Mouse (Mus musculus): Measurements from ENCODE around the gene Gm49405. TPM values are rescaled to one million over a fixed set of nuclear protein-coding genes. Genes with fewer than 3 reads are reported as not detected.
"Not testable (repeated sequence)": the region's sequence is repeated elsewhere in the genome, so short reads cannot be mapped to it uniquely, and the experiment has no call there.

The Gm49405 gene
- 2.5 and 3.5 TPM in 2 replicates for total RNA-seq (2014; rRNA removed)
- polyA plus RNA-seq (2015; fragmentation: Nextera tagmentation; extraction: Ambion mirVana), result 2.1 and 2.2 TPM in 2 replicates

DNA sequence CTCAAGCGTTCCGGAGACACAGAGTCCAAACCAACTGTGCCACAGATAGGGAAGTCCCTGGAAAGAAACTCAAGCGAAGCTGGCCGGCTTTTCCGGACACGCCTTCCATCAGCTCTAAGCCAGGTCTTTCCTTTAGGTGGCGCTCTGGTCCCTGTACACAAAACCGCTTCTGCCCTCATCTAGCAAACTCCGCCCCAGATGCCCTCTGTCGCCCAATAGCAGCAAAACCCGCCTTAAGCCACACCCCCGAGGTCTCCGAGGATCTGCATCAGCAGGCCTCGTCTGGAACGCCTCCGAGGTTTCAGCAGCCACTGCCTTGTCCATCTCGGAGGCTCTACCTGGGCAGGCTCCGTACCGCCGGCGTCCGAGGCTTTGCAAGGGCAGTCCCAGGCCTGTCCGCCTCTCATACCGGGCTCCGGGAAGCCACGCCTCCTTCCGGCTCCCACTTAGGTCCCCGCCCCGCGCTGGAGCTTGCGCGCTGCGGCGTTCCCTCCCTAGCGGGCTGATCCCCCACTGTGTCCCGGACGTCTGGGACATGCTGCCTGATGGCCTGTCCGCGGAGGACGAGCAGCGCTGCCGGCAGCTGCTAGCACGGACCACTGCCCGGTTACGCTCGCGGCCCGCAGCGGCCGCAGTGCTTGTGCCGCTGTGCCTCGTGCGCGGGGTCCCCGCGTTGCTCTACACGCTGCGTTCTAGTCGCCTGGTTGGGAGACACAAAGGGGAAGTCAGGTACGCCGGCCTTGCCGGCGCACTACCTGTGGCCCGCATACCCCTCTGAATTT, at the start of gene Gm49405, which contains the start of gene Nudt8:
Gm49405 (plus strand) TSS at position 508 of the 782 bp plus-strand sequence.
Nudt8 (plus strand) TSS at position 462 of the 782 bp plus-strand sequence.
- Histone ChIP-seq H3K27ac (peak within 1 kb of the TSS; percentile 85), H3K9ac (replicated peaks; ENCODE audit: low read length) (peak within 1 kb of the TSS; percentile 66), H3K4me3 (ENCODE audit: low read length) (peak within 1 kb of the TSS; percentile 52), H3K4me1 (ENCODE audit: insufficient read depth, low read length) (peaks cover 12% of the 10 kb centered on the region; the same call in 1 of the 2 replicates), H3K9me3 (ENCODE audit: low read length) (no peaks in the 10 kb centered on the region), H3K27me3 (ENCODE audit: insufficient read depth, low read length) (no peaks in the 10 kb centered on the region), H3K4me2 (ENCODE audit: low read depth, low read length) (peak within 1 kb of the TSS; percentile 67), H3K36me3 (ENCODE audit: insufficient read depth, low read length) (no peaks in the 10 kb centered on the region)
- peak; percentile 84 for TF ChIP-seq CTCF (IDR thresholded peaks at IDR 0.05; ENCODE audit: low read depth)
- DNase-seq (ENCODE audit: low spot score), result peak; percentile 98
- ATAC-seq, result peak; percentile 92
- under 1% methylated on average over 64 of the region's 64 CpGs for WGBS

DNA sequence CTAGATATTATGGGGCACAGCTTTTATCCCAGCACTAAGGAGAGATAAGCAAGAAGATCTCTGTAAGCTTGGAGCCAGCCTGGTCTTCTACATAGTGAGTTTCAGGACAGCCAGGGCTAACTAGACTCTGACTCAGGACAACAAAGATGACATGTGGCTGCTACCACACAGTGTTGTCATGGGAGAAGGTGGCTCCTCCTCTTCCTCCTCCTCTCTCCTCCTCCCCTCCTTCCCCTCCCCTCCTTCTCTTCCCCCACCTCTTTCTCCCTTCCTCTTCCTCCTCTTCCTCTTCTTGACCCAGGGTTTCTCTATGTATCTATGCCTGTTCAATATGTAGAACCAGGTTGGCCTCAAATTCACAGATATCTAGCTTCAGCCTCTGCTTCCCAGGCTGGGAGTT, 49.0 kb upstream of the Gm49405 start:
- Histone ChIP-seq H3K27me3 (ENCODE audit: insufficient read depth, low read length) (no peaks in the 10 kb centered on the region), H3K4me1 (ENCODE audit: insufficient read depth, low read length) (no peaks in the 10 kb centered on the region), H3K27ac (no peak overlapping the region), H3K4me3 (ENCODE audit: low read length) (no peak overlapping the region), H3K9ac (replicated peaks; ENCODE audit: low read length) (no peak overlapping the region), H3K36me3 (ENCODE audit: insufficient read depth, low read length) (no peaks in the 10 kb centered on the region), H3K9me3 (ENCODE audit: low read length) (no peaks in the 10 kb centered on the region), H3K4me2 (ENCODE audit: low read depth, low read length) (no peak overlapping the region)
- no peak for TF ChIP-seq CTCF (IDR thresholded peaks at IDR 0.05; ENCODE audit: low read depth)
- no peak for DNase-seq (ENCODE audit: low spot score)
- ATAC-seq, result no peak

DNA sequence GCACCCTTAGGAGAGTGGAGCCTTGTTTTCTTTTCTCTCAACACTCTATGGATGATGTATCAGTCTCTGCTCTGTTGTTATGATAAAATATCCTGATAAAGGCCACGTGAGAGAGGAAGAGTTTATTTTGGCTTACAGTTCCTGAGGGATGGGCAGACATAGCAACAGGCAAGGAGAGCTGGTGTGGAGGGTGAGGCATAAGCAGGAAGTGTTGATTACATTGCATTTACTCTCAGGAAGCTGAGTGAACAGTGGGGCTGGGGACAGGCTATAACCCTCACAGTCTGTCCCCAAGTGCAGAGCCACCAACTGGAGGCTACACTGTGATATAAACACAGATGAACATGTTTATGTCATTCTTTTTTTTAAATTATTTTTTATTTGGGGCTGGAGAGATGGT, 48.3 kb upstream of the Gm49405 start:
- no peak overlapping the region for H3K9ac ChIP-seq (replicated peaks; ENCODE audit: low read length)
- no peak overlapping the region for H3K4me2 ChIP-seq (ENCODE audit: low read depth, low read length)
- no peak for TF ChIP-seq CTCF (IDR thresholded peaks at IDR 0.05; ENCODE audit: low read depth)
- H3K4me3 ChIP-seq (ENCODE audit: low read length), result no peak overlapping the region
- WGBS, result 54% methylated on average over 1 of the region's 1 CpGs
- H3K27me3 ChIP-seq (ENCODE audit: insufficient read depth, low read length), result no peaks in the 10 kb centered on the region
- ATAC-seq, result no peak
- H3K36me3 ChIP-seq (ENCODE audit: insufficient read depth, low read length), result no peaks in the 10 kb centered on the region
- H3K4me1 ChIP-seq (ENCODE audit: insufficient read depth, low read length), result no peaks in the 10 kb centered on the region
- no peak overlapping the region for H3K27ac ChIP-seq
- DNase-seq (ENCODE audit: low spot score), result no peak
- no peaks in the 10 kb centered on the region for H3K9me3 ChIP-seq (ENCODE audit: low read length)

DNA sequence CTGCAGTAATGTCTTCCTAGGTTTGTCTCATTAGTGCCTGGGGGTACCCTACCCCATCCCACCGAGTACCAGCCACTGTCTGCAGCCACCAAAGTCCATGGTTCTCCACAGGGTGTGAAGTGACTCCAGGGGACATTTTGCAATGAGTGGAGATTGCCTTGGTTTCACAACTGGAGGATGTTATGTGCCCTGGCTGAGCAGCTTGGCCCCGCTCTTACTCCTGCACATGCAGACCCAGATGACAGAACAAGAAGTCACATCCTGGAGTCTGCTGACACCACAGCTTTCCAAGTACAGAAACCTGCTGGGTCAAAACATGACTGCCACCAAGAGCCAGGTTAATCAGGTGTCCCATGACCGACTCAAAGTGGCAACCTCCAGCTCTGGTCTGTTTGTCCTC, 45.4 kb upstream of the Gm49405 start:
- 74% methylated on average over 3 of the region's 3 CpGs for WGBS
- ATAC-seq, result no peak
- Histone ChIP-seq H3K4me3 (ENCODE audit: low read length) (no peak overlapping the region), H3K36me3 (ENCODE audit: insufficient read depth, low read length) (no peaks in the 10 kb centered on the region), H3K4me2 (ENCODE audit: low read depth, low read length) (no peak overlapping the region), H3K9ac (replicated peaks; ENCODE audit: low read length) (no peak overlapping the region), H3K4me1 (ENCODE audit: insufficient read depth, low read length) (no peaks in the 10 kb centered on the region), H3K27ac (no peak overlapping the region), H3K9me3 (ENCODE audit: low read length) (no peaks in the 10 kb centered on the region), H3K27me3 (ENCODE audit: insufficient read depth, low read length) (no peaks in the 10 kb centered on the region)
- DNase-seq (ENCODE audit: low spot score), result no peak
- TF ChIP-seq CTCF (IDR thresholded peaks at IDR 0.05; ENCODE audit: low read depth), result no peak

DNA sequence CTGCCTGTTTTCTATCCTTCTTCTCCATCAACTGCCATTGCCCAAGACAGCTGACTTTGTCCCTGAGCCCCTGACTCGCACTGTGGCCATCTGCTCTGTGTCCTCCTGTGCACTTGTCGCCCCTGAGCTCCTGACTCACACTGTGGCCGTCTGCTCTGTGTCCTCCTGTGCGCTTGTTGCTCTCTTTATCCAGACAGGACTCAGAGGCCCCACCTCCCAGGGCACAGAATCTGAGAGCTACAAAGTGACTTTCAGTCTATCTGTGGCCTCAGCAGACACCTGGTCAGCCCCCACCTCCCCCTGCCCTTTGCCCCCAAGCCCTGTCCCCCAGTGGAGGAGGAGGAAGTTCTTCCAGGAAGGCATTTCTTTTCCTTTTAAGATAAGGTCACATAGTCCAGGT, 44.6 kb upstream of the Gm49405 start:
- Histone ChIP-seq H3K9me3 (ENCODE audit: low read length) (no peaks in the 10 kb centered on the region), H3K9ac (replicated peaks; ENCODE audit: low read length) (no peak overlapping the region), H3K36me3 (ENCODE audit: insufficient read depth, low read length) (no peaks in the 10 kb centered on the region), H3K4me3 (ENCODE audit: low read length) (no peak overlapping the region), H3K27me3 (ENCODE audit: insufficient read depth, low read length) (no peaks in the 10 kb centered on the region), H3K4me2 (ENCODE audit: low read depth, low read length) (no peak overlapping the region), H3K4me1 (ENCODE audit: insufficient read depth, low read length) (no peaks in the 10 kb centered on the region), H3K27ac (no peak overlapping the region)
- ATAC-seq (no peak), DNase-seq (ENCODE audit: low spot score) (no peak)
- TF ChIP-seq CTCF (IDR thresholded peaks at IDR 0.05; ENCODE audit: low read depth), result no peak
- 53% methylated on average over 4 of the region's 4 CpGs for WGBS

DNA sequence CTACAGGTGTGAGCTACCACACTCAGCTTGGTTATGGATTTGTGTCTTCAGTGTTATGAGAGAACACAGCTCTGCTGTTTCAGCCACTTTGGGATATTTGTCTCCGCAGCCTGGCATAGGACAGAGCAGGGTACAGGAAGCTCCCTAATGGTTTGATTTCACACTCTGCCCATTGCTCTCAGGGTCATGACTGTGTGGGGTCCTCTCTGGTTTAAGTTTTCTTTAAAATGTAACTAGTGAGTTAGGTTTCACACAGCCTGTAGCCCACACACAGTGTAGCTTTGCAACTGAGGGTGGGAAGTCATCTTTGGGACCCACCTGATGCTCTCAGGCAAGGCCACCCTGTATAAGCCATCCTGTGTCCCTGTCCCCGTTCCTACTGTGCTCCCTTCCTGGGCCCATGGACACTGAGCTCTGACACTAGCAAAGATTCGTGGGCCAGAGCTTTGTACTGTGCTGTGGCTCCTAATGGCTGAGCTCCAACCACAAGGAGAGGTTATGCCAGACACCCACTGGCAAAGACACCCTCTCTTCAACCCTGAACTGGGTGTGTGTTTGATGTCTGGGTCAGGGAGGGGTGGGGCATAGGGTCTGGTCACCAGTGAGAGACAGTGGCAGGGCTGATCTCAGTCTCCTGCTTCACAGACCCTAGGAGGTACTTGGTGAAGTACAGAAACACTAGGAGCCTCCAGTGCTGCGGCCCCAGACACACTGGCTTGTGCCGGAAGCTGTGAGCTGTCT, 43.0 kb upstream of the Gm49405 start:
- not testable (repeated sequence) for H3K36me3 ChIP-seq (ENCODE audit: insufficient read depth, low read length); H3K4me3 ChIP-seq (ENCODE audit: low read length); H3K9me3 ChIP-seq (ENCODE audit: low read length); H3K4me1 ChIP-seq (ENCODE audit: insufficient read depth, low read length); H3K27ac ChIP-seq; ATAC-seq; H3K4me2 ChIP-seq (ENCODE audit: low read depth, low read length); H3K27me3 ChIP-seq (ENCODE audit: insufficient read depth, low read length); DNase-seq (ENCODE audit: low spot score); H3K9ac ChIP-seq (replicated peaks; ENCODE audit: low read length)
- WGBS, result 72% methylated on average over 5 of the region's 5 CpGs
